In genomic region chr19:49539445-49540407, GRCm38 (mm10) we compare ENCODE assay signal across 10 mouse cellular contexts.
DNase-seq lines count a peak whose midpoint lies in the region; ATAC-seq and TF ChIP-seq lines count a peak whose summit lies in the region.
"Had no signal": no experiment of that assay in that cellular context is flagged by ENCODE, and none has a peak within 500 bp of the region (broad histone marks: within the 10 kb centered on the region; RNA-seq: fewer than 3 reads in every experiment).

No protein-coding gene starts in this region.

- H3K4me3 ChIP-seq in kidney, adult 2 months (ENCODE audit: insufficient read depth, low read depth, low read length), result no peak overlapping the region
- no peak overlapping the region for H3K4me3 ChIP-seq in kidney, embryonic 15.5 days (replicated peaks)
- H3K4me3 ChIP-seq in cortical plate, adult 2 months (ENCODE audit: insufficient read depth, low read length), result no peak overlapping the region; the same call in 1 of the 2 replicates
- no peak overlapping the region for H3K4me3 ChIP-seq in hindbrain, embryonic 15.5 days
- H3K4me3 ChIP-seq in liver, embryonic 11.5 days (ENCODE audit: low read depth, low read length), result no peak overlapping the region
- H3K4me3 ChIP-seq: heart, embryonic 13.5 days; myocyte had no signal

- TF ChIP-seq CTCF in kidney, adult 2 months (conservative IDR thresholded peaks at IDR 0.05; ENCODE audit: insufficient read depth, insufficient read length, low read depth, low read length), result peak; percentile 20; the same call in 1 of the 2 replicates
- peak; percentile 48 for TF ChIP-seq CTCF in cortical plate, adult 2 months (IDR thresholded peaks at IDR 0.05; ENCODE audit: extremely low read depth, insufficient read depth, low read length)

- H3K36me3 ChIP-seq in kidney, adult 2 months (ENCODE audit: control insufficient read depth, insufficient read depth, low read length), result no peaks in the 10 kb centered on the region
- no peaks in the 10 kb centered on the region for H3K36me3 ChIP-seq in kidney, embryonic 15.5 days
- no peaks in the 10 kb centered on the region for H3K36me3 ChIP-seq in hindbrain, embryonic 15.5 days
- H3K36me3 ChIP-seq in liver, embryonic 11.5 days (ENCODE audit: control insufficient read depth, insufficient read depth, low read length), result no peaks in the 10 kb centered on the region
- H3K36me3 ChIP-seq: heart, embryonic 13.5 days had no signal

- H3K4me1 ChIP-seq in kidney, adult 2 months (ENCODE audit: control insufficient read depth, insufficient read depth, low read length), result no peaks in the 10 kb centered on the region
- H3K4me1 ChIP-seq in kidney, embryonic 15.5 days, result no peaks in the 10 kb centered on the region
- H3K4me1 ChIP-seq in cortical plate, adult 2 months (ENCODE audit: control insufficient read depth, insufficient read depth, low read length), result no peaks in the 10 kb centered on the region
- 0 out of 2 replicates have a peak, but pooled peaks cover 3% of the 10 kb centered on the region for H3K4me1 ChIP-seq in hindbrain, embryonic 15.5 days (replicated peaks)
- H3K4me1 ChIP-seq in liver, embryonic 11.5 days (replicated peaks; ENCODE audit: control insufficient read depth, insufficient read depth, low read length), result no peaks in the 10 kb centered on the region
- H3K4me1 ChIP-seq: heart, embryonic 13.5 days had no signal

- no peak for TF ChIP-seq POLR2A in kidney, adult 2 months (IDR thresholded peaks at IDR 0.05; ENCODE audit: low read depth, low read length)
- TF ChIP-seq POLR2A in cortical plate, adult 2 months (IDR thresholded peaks at IDR 0.05; ENCODE audit: extremely low read depth, insufficient read depth, low read length), result no peak

- no peak overlapping the region for H3K4me2 ChIP-seq in kidney, embryonic 15.5 days
- peak overlapping the region; percentile 35 for H3K4me2 ChIP-seq in hindbrain, embryonic 15.5 days
- no peak overlapping the region for H3K4me2 ChIP-seq in liver, embryonic 11.5 days
- H3K4me2 ChIP-seq: heart, embryonic 13.5 days had no signal

- DNase-seq in kidney, adult 2 months, result peak; percentile 14
- peak; percentile 45 to 54 for DNase-seq in left cerebral cortex, postnatal 25 days (ENCODE audit: low spot score in 2 of 2)
- peak; percentile 52 to 59 for DNase-seq in right cerebral cortex, adult 2 months (ENCODE audit: low spot score in 2 of 2)
- no peak for DNase-seq in gastrocnemius, postnatal 10 days
- DNase-seq in liver, embryonic 11.5 days (ENCODE audit: low spot score), result no peak

- H3K27me3 ChIP-seq in kidney, adult 2 months (replicated peaks; ENCODE audit: control insufficient read depth, insufficient read depth, low read length), result no peaks in the 10 kb centered on the region
- H3K27me3 ChIP-seq in kidney, embryonic 15.5 days, result no peaks in the 10 kb centered on the region
- no peaks in the 10 kb centered on the region for H3K27me3 ChIP-seq in hindbrain, embryonic 15.5 days
- H3K27me3 ChIP-seq in liver, embryonic 11.5 days (replicated peaks; ENCODE audit: control insufficient read depth, insufficient read depth, low read length), result no peaks in the 10 kb centered on the region
- H3K27me3 ChIP-seq: heart, embryonic 13.5 days had no signal

- 54% methylated on average over 13 of the region's 13 CpGs for WGBS in kidney, adult 2 months
- WGBS in kidney, embryonic 15.5 days, result 64% methylated on average over 13 of the region's 13 CpGs
- WGBS in hindbrain, embryonic 15.5 days, result 43% methylated on average over 13 of the region's 13 CpGs
- WGBS in liver, embryonic 11.5 days, result 58% methylated on average over 13 of the region's 13 CpGs

- intact Hi-C loops in left cerebral cortex, postnatal 25 days (cut with DNase I), result loop anchor here (5.0 to 10.0 kb wide), 3 partner anchors 203 to 605 kb away; no protein-coding TSS in a partner anchor

- no peak overlapping the region for H3K27ac ChIP-seq in kidney, adult 2 months (ENCODE audit: insufficient read depth, low read depth, low read length)
- H3K27ac ChIP-seq in kidney, embryonic 15.5 days, result no peak overlapping the region
- no peak overlapping the region for H3K27ac ChIP-seq in cortical plate, adult 2 months (ENCODE audit: insufficient read depth, low read length)
- H3K27ac ChIP-seq in hindbrain, embryonic 15.5 days (replicated peaks), result no peak overlapping the region
- no peak overlapping the region for H3K27ac ChIP-seq in liver, embryonic 11.5 days (ENCODE audit: low read depth, low read length)
- H3K27ac ChIP-seq: heart, embryonic 13.5 days had no signal

- H3K9ac ChIP-seq in kidney, embryonic 15.5 days, result no peak overlapping the region
- no peak overlapping the region for H3K9ac ChIP-seq in hindbrain, embryonic 15.5 days
- H3K9ac ChIP-seq in liver, embryonic 11.5 days (ENCODE audit: low read depth, low read length), result no peak overlapping the region
- H3K9ac ChIP-seq: heart, embryonic 13.5 days had no signal

- ATAC-seq in kidney, embryonic 15.5 days (replicated peaks; ENCODE audit: low FRiP score), result no peak
- peak; percentile 61; the same call in 1 of the 2 replicates for ATAC-seq in hindbrain, embryonic 15.5 days (ENCODE audit: low FRiP score, low read depth)
- ATAC-seq in liver, embryonic 11.5 days (replicated peaks; ENCODE audit: low FRiP score), result no peak

- H3K9me3 ChIP-seq in kidney, embryonic 15.5 days (replicated peaks), result no peaks in the 10 kb centered on the region
- H3K9me3 ChIP-seq in hindbrain, embryonic 15.5 days, result no peaks in the 10 kb centered on the region
- H3K9me3 ChIP-seq in liver, embryonic 11.5 days (ENCODE audit: control insufficient read depth, low read length), result no peaks in the 10 kb centered on the region
- H3K9me3 ChIP-seq: heart, embryonic 13.5 days had no signal

Comparison
In these comparisons a context has a peak if more than half of its experiments do, and no peak if none do; other contexts are left out.
1. DNase-seq: peak in kidney, adult 2 months (single experiment), left cerebral cortex, postnatal 25 days (2 of 2) and right cerebral cortex, adult 2 months (2 of 2); none in gastrocnemius, postnatal 10 days (single experiment) and liver, embryonic 11.5 days (single experiment).